Mouse (Mus musculus) right cerebral cortex, adult 2 months (tissue): Measurements from ENCODE around the gene Slc30a2.
A peak's percentile ranks its signal among the peaks of the same experiment; 100 is the strongest.
"Not testable (repeated sequence)": the region's sequence is repeated elsewhere in the genome, so short reads cannot be mapped to it uniquely, and the experiment has no call there.

Experiments used
- DNase-seq, 2 experiments: peaks; one replicate each; pipeline ENCODE4 v3.0.0; 2021 to 2022; ENCODE audit warnings: low spot score in 2 of 2

The Slc30a2 gene

GRCm38 (mm10) chr4:134343071-134344031 is at the start of gene Slc30a2:
Gene Slc30a2, plus strand, starts transcription at chr4:134343181.
- DNase-seq, result no peak

DNA sequence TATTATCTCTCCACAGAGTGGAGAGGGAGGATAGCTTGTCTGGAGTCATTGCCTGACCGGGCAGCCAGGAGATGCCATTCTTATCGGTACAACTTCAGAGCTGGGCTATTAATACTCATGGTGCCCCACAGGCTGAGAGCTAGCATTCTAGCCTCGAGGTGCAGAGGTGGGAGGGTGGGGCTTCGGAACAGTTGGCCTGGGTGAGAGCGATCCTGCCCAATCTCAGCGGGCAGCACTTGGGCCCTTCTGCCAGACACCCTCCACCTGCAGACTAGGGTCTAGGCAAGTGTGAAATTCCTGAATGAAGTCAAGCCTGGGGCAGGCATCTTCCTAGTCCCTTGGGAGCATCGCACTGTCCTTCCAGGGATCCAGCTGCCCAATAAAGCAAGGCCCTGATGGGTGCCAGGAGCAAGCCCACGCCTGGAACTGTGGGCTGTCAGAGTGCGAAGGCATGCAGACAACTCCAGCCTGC is 49.3 kb upstream of the Slc30a2 start:
- no peak for DNase-seq

- not testable (repeated sequence) for DNase-seq
Measured at GRCm38 (mm10) chr4:134296096-134296495, 46.9 kb upstream of the Slc30a2 start.

GRCm38 (mm10) chr4:134296523-134296922 is 46.5 kb upstream of the Slc30a2 start:
- no peak for DNase-seq

DNA sequence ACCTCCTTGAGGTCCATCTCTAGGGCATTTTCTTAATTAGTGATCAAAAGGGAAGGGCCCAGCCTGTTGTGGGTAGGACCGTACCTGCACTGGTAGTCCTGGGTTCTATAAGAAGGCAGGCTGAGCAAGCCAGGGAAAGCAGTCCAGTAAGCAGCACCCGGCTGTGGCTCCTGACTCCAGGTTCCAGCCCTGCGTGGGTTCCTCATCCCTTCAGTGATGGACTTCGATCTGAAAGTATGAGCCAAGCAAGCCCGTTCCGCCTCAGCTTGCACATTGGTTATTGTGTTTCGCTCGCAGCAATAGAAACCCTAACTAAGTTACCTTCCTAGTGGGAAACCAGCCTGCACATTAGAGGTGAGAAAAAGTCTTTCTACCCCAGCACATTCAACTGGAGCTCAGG is 45.6 kb upstream of the Slc30a2 start:
- no peak for DNase-seq

DNA sequence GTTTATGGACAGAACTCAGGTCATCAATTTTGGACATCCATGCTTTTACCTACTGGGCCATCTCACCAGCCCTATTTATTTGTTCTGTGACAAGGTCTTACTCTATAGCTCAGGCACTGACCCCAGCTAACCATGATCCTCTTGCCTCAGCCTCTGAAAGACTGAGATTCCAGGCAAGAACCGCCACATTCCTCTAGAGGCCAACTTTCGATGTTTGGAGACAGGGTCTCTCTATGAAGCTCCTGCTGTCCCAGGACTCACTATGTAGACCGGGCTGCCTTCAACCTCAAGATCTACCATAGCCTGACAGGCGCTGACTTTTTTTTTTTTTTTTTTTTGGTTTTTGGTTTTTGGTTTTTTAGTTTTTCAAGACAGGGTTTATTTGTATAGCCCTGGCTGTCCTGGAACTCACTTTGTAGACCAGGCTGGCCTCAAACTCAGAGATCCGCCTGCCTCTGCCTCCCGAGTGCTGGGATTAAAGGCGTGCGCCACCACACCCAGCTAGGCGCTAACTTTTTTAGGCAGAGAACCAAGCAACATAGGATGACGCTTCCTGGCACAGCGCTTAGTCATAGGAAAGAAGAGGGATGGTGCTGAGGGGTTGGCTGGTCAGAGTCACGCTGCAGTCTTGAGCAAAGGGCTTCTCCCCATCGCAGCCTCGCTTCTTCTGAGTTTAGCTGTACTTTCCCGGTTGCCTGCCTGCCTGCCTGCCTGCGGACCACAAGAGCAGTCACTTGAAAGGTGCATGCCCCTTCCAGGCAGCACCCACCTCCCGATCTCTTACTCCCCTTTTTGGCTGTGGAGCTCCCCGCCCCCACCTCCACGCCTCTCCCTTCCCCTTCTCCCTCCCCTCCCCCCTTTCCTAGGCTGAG is 44.1 kb upstream of the Slc30a2 start:
- no peak for DNase-seq

GRCm38 (mm10) chr4:134299498-134299810 is 43.5 kb upstream of the Slc30a2 start:
- DNase-seq, result no peak

GRCm38 (mm10) chr4:134300316-134300715 is 42.7 kb upstream of the Slc30a2 start:
- DNase-seq, result peak; percentile 52 to 65

DNA sequence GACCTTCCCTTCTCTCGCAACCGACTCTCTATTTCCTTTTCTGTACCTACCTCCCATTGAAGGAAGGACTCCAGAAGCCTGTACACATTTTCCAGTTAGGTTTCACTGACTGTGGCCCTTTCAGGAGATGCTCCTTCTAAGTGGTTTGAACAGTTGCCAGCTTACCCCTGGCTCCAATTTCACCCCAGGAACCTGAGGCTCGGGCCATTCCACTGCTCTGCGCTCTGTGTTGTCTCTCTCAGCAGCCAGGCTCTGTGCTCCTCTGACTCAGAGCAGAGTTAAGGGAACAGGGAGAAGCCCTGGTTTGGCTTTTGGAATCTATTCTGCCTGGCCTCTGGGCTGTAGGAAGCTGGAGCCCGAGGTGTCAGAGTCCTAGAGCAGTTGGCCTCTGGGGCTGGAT is 40.9 kb upstream of the Slc30a2 start:
- DNase-seq, result no peak

DNA sequence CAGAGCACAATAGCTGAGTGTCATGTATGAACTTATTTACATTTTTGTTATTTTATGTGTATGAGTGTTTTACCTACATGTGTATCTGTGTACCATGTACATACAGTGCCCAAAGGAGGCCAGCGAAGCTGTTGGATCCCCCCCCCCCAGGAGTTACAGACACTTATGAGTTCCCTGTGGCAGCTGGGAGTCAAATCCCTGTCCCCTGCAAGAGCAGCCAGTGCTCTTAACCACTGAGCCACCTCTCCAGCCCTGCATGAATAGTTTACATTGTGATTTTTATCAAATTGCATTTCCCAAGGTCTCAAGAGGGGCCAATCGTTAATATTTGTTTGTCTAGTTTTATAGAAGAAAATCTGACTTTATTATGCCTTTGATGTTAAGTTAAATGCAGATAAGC is 36.0 kb upstream of the Slc30a2 start:
- DNase-seq, result no peak

- DNase-seq, result peak; percentile 43 to 51
Measured at GRCm38 (mm10) chr4:134307367-134308072, 35.5 kb upstream of the Slc30a2 start.

GRCm38 (mm10) chr4:134310106-134310505 is 32.9 kb upstream of the Slc30a2 start:
- no peak for DNase-seq

GRCm38 (mm10) chr4:134310656-134311055 is 32.3 kb upstream of the Slc30a2 start:
- DNase-seq, result no peak

GRCm38 (mm10) chr4:134311784-134312183 is 31.2 kb upstream of the Slc30a2 start:
- DNase-seq, result no peak

DNA sequence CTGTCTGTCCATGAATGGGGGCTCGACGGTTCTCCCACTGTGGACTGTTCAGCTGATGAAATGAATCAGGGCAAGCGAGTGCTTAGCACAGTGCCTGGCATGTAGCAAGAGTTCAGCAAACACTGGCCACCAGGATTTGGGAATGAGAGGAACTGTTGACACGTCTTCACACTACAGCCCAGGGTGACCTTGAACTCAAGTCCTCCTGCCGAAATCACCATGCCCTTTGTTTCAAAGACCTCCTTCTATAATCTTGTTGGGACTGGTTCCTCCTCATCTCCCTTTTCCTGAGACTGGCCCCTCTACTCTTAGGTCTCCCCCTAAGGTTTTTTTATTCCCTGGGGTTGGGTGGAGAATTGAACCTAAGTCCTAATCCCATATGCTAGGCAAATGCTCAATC is 30.6 kb upstream of the Slc30a2 start:
- DNase-seq, result no peak

- DNase-seq, result no peak
Measured at GRCm38 (mm10) chr4:134312901-134313300, 30.1 kb upstream of the Slc30a2 start.

DNA sequence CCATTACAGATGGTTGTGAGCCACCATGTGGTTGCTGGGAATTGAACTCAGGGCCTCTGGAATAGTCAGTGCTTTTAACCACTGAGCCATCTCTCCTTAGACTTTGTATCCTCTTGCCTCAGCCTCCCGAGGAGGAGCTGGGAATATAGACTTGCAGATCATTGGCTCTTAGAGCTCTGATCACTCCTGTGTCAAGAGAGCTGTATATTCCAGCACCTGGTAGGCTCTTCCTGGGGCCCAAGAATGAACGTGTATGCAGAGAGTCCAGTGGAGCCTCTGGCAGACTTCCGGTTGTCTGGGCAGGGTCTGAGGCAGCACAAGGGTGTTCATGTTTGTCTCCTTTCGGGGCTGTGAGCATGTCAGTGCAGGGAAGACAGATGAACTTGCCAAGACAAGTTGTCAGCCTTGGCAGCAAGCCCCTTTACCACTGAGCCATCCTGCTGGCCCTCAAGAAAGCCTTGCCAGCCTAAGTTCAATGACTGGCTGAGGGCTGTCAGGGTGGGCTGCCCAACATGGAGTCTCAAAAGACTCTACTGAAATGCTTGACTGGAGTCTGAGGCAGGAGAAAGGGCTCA is 28.8 kb upstream of the Slc30a2 start:
- DNase-seq, result no peak

- no peak for DNase-seq
Measured at GRCm38 (mm10) chr4:134314876-134315275, 28.1 kb upstream of the Slc30a2 start, which contains the start of gene Trim63. Gene Trim63, plus strand, starts transcription at chr4:134315120.

DNA sequence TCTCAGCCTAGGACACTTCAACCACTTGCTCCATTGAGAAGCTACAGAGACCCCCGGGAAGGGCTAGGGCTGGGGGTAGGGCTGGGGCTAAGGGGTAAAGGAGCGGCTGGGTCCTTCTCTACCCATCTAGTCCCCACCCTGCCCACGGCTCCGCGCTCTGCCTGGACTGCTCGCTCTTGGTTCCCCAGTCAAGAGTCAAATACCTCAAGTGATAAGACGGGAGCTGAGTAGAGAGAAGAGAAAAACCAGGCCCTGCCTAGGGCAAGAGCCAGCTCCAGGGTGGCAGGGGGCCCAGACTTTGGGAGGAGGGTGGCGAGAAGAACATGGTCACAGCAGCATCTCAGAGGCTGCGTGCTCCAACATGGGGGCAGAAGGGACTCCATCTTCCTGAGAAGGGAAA is 27.5 kb upstream of the Slc30a2 start:
- DNase-seq, result no peak

DNA sequence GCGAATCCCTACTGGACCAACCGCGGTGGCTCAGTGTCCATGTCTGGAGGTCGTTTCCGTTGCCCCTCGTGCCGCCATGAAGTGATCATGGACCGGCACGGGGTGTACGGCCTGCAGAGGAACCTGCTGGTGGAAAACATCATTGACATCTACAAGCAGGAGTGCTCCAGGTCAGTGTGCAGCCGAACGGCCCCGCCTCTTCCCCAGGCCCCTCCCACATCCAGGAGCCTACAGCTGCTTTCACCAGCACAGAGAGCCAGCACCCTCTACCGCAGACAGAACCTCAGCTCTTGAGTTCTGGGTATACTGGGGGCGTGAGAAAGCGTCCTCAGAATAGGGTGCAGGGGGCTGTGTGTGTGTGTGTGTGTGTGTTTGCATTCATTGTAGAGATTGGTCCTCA is 26.6 kb upstream of the Slc30a2 start:
- no peak for DNase-seq

DNA sequence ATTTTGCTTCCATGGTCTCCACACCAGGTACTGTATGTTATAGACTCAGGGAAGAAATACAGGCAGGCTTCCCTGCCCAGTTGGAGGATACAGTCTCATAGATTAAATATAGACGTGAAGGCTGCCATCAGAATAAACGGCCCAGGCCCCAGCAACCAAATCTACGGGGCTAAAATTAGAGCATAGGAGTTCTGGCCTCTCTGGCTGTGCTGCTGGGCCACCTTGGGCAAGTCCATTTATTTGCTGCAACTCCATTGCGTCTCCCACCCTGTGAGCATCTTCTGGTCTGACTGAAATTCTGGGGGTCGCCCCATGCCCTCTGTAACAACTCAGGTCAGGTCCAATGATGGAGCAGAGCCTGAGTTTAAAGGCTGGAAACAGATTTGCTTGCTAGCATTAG is 23.9 kb upstream of the Slc30a2 start:
- no peak for DNase-seq

- DNase-seq, result no peak
Measured at GRCm38 (mm10) chr4:134319674-134320073, 23.3 kb upstream of the Slc30a2 start.
